Mouse (Mus musculus) heart, adult 2 months (tissue): Measurements from ENCODE around the gene Card9.

ENCODE experiments used
- EP300 ChIP-seq: fragments of 200-500 bp; IDR thresholded peaks from 2 replicates; pipeline ENCODE4 v1.6.1; 2011; ENCODE audit warnings: low read depth, low read length, control low read depth; ENCODE audit not compliant: insufficient read depth
- POLR2A ChIP-seq: fragments of 200-500 bp; IDR thresholded peaks from 2 replicates; pipeline ENCODE4 v1.6.1; 2011; ENCODE audit warnings: mild to moderate bottlenecking, low read depth, low read length, control low read depth; ENCODE audit not compliant: insufficient read depth

DNA sequence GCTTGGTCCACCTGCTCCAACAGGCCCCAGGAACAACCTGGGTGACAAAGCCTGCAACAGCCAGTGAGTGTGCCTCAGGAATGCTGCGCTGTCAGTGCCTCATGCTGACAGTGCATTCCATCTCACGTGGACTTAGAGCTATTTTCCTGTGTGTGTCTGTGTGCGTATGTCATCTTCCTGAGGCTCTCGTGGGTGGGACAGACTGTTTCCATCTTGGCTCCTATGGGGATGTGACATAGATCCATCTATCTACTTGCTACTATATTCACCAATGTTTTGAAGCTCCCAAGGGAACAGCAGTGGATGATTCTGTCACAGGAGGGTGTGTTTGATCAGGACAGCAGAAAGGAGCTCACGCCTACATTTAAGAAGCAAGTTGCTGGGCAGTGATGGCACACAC, 48.8 kb downstream of the Card9 start:
- TF ChIP-seq POLR2A (no peak), EP300 (no peak)
